Mouse (Mus musculus): ENCODE data around the gene Prpf4b. TPM values are rescaled to one million over a fixed set of nuclear protein-coding genes. Genes with fewer than 3 reads are reported as not detected.
"Not testable (repeated sequence)": the region's sequence is repeated elsewhere in the genome, so short reads cannot be mapped to it uniquely, and the experiment has no call there.

The Prpf4b gene
- polyA plus RNA-seq, 1 experiment from 2014 or later = 84.6 TPM

DNA sequence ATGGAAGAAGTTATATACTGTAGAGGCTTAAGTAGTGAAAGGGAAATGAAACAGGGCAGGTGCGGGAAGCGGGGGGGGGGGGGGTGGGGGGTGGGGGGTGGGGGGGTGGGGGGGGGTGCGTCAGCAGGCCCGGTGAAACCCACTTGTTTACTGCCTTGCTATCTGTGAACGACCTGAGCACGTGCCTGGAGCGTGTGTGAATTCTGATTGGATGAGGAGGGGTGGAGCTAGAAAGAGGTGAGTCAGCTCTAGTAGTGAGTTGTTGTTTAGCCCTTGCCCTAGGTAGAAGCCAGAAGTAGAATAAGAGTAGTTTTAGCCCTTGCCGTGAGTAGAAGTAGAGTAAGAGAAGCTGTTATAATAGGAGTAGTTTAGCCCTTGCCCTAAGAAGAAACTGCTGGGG lies 13.9 kb upstream of the Prpf4b start:
- H3K4me1 ChIP-seq (ENCODE audit: control insufficient read depth, insufficient read depth, low read length); H3K27ac ChIP-seq (replicated peaks; ENCODE audit: low read depth, low read length); H3K4me2 ChIP-seq (ENCODE audit: low read depth, low read length); DNase-seq (ENCODE audit: low spot score); H3K27me3 ChIP-seq (replicated peaks; ENCODE audit: control insufficient read depth, insufficient read depth, low read length); H3K9ac ChIP-seq (ENCODE audit: low read depth, low read length); H3K9me3 ChIP-seq (ENCODE audit: control insufficient read depth, low read length); H3K4me3 ChIP-seq (ENCODE audit: low read depth, low read length); ATAC-seq (ENCODE audit: low read depth); H3K36me3 ChIP-seq (ENCODE audit: control insufficient read depth, insufficient read depth, low read length): not testable (repeated sequence)
- 55% methylated on average over 6 of the region's 8 CpGs for WGBS

DNA sequence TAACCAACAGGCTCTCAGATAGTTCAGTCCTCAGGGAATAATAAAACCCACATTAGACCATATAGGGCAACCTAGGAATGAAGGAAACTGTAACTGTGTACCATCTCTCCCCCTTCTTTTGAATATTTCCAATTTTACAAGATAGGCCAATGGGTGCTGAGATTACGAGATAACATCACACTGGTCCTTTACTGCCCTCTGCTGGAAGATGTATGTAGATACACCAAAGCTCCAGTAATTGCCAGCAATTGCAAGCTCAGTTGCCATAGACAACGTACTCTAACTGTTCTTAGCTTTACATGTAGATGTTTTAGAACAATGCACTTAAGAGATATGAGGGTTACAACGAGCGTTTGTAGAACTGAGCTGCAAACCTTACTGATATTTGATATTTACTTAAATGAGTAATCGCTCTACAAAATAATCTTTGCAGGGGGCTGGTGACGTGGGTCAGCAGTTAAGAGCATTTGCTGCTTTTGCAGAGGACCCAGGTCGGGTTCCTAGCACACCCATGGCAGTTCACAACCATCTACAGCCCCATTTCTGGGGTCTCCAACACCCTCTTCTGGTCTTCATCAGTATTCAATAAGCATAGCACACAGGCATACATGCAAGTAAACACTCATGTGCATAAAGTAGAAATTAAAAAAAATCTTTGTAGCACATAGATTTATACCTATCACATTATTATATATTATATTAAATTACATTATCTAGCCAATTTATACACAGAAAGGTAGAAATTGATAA lies 10.5 kb upstream of the Prpf4b start:
- Histone ChIP-seq H3K4me3 (ENCODE audit: low read depth, low read length) (no peak overlapping the region), H3K4me2 (ENCODE audit: low read depth, low read length) (no peak overlapping the region), H3K27me3 (replicated peaks; ENCODE audit: control insufficient read depth, insufficient read depth, low read length) (no peaks in the 10 kb centered on the region), H3K4me1 (ENCODE audit: control insufficient read depth, insufficient read depth, low read length) (no peaks in the 10 kb centered on the region), H3K9me3 (ENCODE audit: control insufficient read depth, low read length) (no peaks in the 10 kb centered on the region), H3K9ac (ENCODE audit: low read depth, low read length) (no peak overlapping the region), H3K36me3 (ENCODE audit: control insufficient read depth, insufficient read depth, low read length) (no peaks in the 10 kb centered on the region), H3K27ac (replicated peaks; ENCODE audit: low read depth, low read length) (no peak overlapping the region)
- ATAC-seq (ENCODE audit: low read depth) = peak; percentile 74; the same call in 1 of the 2 replicates
- WGBS = 42% methylated on average over 7 of the region's 7 CpGs
- DNase-seq (ENCODE audit: low spot score) = peak; percentile 92

DNA sequence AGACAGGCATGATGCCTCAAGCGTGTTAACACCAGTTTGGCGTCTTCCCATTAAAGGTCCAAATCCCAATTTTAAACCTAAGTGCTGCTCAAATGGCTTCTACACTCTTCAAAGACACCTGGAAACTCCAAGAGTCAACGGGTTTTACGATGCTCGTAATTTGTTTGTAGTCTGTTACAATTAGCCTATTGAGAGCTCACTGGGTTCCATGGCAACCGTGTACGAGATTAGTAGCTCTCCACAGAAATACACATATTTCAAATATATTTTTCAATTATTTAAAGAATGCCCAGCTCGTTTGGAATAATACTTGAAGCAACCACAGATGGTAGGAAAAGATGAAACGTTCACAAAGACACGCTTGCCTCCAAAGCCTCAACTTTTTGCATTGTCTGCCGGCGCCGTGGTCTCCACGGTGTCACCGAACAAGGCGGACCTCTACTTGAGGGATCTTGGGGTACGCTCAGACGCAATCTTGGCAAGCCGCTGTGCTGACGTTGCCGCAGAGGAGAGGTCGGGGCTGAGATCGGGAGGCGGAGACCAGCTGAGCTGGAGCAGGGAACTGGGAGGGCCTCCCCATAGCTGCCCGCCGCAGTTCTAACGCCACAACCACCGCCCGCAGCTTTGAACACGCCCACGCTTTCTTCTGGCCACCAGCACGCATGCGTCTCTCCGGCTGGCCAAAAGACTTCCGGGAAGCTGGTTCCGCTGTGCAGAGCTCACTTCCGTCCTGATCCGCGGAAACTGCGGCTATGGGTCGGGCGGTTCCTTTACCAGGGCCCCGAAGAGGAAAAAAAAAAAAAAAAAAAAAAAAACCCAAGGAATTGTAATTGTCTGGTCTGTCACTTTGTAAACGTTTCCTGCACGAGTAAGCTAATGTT lies 1.1 kb upstream of the Prpf4b start:
- Histone ChIP-seq H3K4me2 (ENCODE audit: low read depth, low read length) (peak overlapping the region; percentile 70), H3K27me3 (replicated peaks; ENCODE audit: control insufficient read depth, insufficient read depth, low read length) (no peaks in the 10 kb centered on the region), H3K4me3 (ENCODE audit: low read depth, low read length) (peak overlapping the region; percentile 83), H3K36me3 (ENCODE audit: control insufficient read depth, insufficient read depth, low read length) (no peaks in the 10 kb centered on the region), H3K27ac (replicated peaks; ENCODE audit: low read depth, low read length) (peak overlapping the region; percentile 97), H3K4me1 (ENCODE audit: control insufficient read depth, insufficient read depth, low read length) (peaks cover 8% of the 10 kb centered on the region), H3K9ac (ENCODE audit: low read depth, low read length) (peak overlapping the region; percentile 95), H3K9me3 (ENCODE audit: control insufficient read depth, low read length) (no peaks in the 10 kb centered on the region)
- peak; percentile 99 for DNase-seq (ENCODE audit: low spot score)
- WGBS = 3% methylated on average over 42 of the region's 45 CpGs
- ATAC-seq (ENCODE audit: low read depth) = peak; percentile 95

DNA sequence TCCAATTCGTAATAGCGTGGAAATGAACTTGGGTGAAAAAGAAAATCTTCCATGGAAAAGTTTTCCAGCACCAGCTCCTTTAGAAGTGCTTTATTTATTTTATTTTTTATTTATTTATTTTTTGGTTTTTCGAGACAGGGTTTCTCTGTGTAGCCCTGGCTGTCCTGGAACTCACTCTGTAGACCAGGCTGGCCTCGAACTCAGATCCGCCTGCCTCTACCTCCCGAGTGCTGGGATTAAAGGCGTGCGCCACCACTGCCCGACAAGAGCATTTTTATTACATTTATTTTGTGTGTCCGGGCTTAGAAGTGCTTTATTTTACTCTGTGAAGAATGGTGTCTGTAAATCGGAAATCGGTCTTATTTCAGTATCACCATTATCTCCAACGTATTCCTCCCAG lies 366 bp upstream of the Prpf4b start:
- 19% methylated on average over 13 of the region's 13 CpGs for WGBS
- H3K27ac ChIP-seq (replicated peaks; ENCODE audit: low read depth, low read length) = peak overlapping the region; percentile 97
- not testable (repeated sequence) for H3K36me3 ChIP-seq (ENCODE audit: control insufficient read depth, insufficient read depth, low read length); DNase-seq (ENCODE audit: low spot score); ATAC-seq (ENCODE audit: low read depth); H3K4me1 ChIP-seq (ENCODE audit: control insufficient read depth, insufficient read depth, low read length); H3K9me3 ChIP-seq (ENCODE audit: control insufficient read depth, low read length); H3K27me3 ChIP-seq (replicated peaks; ENCODE audit: control insufficient read depth, insufficient read depth, low read length)
- peak overlapping the region; percentile 70 for H3K4me2 ChIP-seq (ENCODE audit: low read depth, low read length)
- H3K9ac ChIP-seq (ENCODE audit: low read depth, low read length) = peak overlapping the region; percentile 95
- peak overlapping the region; percentile 83 for H3K4me3 ChIP-seq (ENCODE audit: low read depth, low read length)

DNA sequence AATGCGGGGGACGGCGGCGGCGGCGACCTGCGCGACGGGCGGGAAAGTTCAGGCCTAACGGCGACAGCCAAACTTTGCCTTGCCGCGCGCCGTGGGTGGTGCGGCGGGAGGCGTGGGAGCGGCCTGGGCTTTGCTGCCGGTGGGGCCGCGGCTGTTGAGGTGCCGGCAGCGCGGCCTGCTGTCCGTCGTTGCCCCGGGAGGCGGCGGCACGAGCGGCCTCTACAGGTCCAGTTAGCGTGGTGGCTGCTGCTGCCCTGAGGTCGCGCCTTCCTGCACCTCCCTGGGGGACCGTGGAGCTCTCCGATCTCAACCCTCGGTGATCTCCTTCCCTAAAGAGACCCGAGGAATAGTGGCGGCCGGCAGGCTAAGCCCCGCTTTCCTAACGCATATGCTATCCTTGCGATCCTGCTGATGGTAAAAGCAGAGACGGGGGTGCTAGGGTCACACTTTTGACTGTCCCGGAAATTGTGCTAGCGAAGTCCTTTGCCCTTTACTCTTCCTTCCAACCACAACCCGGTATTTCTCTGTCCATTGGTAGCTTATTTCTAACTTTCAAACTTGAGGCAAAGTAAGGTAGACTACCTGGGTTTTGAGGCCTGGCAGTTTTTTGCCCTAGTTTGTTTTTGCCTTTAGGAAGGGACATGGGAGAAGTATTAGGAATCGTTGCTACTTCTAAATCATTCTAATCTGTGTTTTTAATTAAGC lies 791 bp downstream of the Prpf4b start:
- peak overlapping the region; percentile 97 for H3K27ac ChIP-seq (replicated peaks; ENCODE audit: low read depth, low read length)
- 0% methylated on average over 22 of the region's 50 CpGs for WGBS
- H3K4me3 ChIP-seq (ENCODE audit: low read depth, low read length) = peak overlapping the region; percentile 83
- no peaks in the 10 kb centered on the region for H3K36me3 ChIP-seq (ENCODE audit: control insufficient read depth, insufficient read depth, low read length)
- H3K4me1 ChIP-seq (ENCODE audit: control insufficient read depth, insufficient read depth, low read length) = peaks cover 8% of the 10 kb centered on the region
- H3K9me3 ChIP-seq (ENCODE audit: control insufficient read depth, low read length) = no peaks in the 10 kb centered on the region
- H3K9ac ChIP-seq (ENCODE audit: low read depth, low read length) = peak overlapping the region; percentile 95
- H3K4me2 ChIP-seq (ENCODE audit: low read depth, low read length) = peak overlapping the region; percentile 70
- no peaks in the 10 kb centered on the region for H3K27me3 ChIP-seq (replicated peaks; ENCODE audit: control insufficient read depth, insufficient read depth, low read length)
- DNase-seq (ENCODE audit: low spot score) (peak; percentile 62), ATAC-seq (ENCODE audit: low read depth) (peak; percentile 23)

DNA sequence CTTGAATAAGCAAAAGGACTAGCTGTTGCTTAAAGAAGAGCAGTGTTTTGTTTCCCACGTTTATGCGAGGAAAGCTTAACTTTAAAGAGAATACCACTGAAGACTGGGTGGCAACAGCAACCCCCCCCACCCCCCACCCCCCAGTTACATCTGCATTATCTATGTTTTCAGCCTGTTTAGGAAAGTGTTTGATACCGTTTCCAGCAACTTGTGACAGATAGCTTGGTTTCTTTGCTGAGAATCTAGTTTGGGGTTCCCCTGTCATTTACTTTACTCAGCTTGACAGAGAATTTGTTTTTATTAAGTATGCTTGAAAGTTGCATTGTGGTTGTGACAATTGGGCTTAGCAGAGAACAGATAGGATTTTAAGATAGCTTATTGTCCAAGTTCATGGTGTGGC lies 1.4 kb downstream of the Prpf4b start:
- Histone ChIP-seq H3K9me3 (ENCODE audit: control insufficient read depth, low read length) (no peaks in the 10 kb centered on the region), H3K27ac (replicated peaks; ENCODE audit: low read depth, low read length) (no peak overlapping the region), H3K4me1 (ENCODE audit: control insufficient read depth, insufficient read depth, low read length) (peaks cover 8% of the 10 kb centered on the region), H3K36me3 (ENCODE audit: control insufficient read depth, insufficient read depth, low read length) (0 out of 2 replicates have a peak, but pooled peaks cover 3% of the 10 kb centered on the region), H3K4me3 (ENCODE audit: low read depth, low read length) (peak overlapping the region; percentile 83), H3K27me3 (replicated peaks; ENCODE audit: control insufficient read depth, insufficient read depth, low read length) (no peaks in the 10 kb centered on the region), H3K4me2 (ENCODE audit: low read depth, low read length) (peak overlapping the region; percentile 70), H3K9ac (ENCODE audit: low read depth, low read length) (peak overlapping the region; percentile 95)
- 6% methylated on average over 3 of the region's 3 CpGs for WGBS
- no peak for ATAC-seq (ENCODE audit: low read depth)
- DNase-seq (ENCODE audit: low spot score) = no peak

DNA sequence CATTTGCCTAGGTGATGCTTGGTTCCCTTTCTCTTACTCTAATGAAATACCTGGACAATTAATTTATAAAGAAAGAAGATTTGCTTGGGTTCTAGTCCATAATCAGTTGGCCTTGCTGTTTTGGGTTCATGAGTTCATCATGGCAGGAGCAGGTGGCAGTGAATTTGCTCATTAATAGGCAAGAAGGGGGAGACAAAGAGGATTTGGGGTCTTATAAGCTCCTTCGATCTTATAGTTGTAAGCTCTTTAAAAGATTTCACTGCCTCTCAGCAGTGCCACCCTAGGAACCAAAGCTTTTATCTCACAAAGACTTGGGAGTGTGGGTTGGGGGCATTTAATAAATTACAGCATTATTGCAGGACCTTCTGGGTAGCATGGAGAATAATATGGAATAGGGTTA lies 17.8 kb downstream of the Prpf4b start:
- peaks cover 96% of the 10 kb centered on the region for H3K36me3 ChIP-seq (ENCODE audit: control insufficient read depth, insufficient read depth, low read length)
- DNase-seq (ENCODE audit: low spot score) (no peak), ATAC-seq (ENCODE audit: low read depth) (no peak)
- H3K9ac ChIP-seq (ENCODE audit: low read depth, low read length) = no peak overlapping the region
- H3K4me1 ChIP-seq (ENCODE audit: control insufficient read depth, insufficient read depth, low read length) = no peaks in the 10 kb centered on the region
- H3K4me2 ChIP-seq (ENCODE audit: low read depth, low read length) = no peak overlapping the region
- H3K9me3 ChIP-seq (ENCODE audit: control insufficient read depth, low read length) = no peaks in the 10 kb centered on the region
- H3K27ac ChIP-seq (replicated peaks; ENCODE audit: low read depth, low read length) = no peak overlapping the region
- 96% methylated on average over 1 of the region's 1 CpGs for WGBS
- H3K27me3 ChIP-seq (replicated peaks; ENCODE audit: control insufficient read depth, insufficient read depth, low read length) = no peaks in the 10 kb centered on the region
- no peak overlapping the region for H3K4me3 ChIP-seq (ENCODE audit: low read depth, low read length)

DNA sequence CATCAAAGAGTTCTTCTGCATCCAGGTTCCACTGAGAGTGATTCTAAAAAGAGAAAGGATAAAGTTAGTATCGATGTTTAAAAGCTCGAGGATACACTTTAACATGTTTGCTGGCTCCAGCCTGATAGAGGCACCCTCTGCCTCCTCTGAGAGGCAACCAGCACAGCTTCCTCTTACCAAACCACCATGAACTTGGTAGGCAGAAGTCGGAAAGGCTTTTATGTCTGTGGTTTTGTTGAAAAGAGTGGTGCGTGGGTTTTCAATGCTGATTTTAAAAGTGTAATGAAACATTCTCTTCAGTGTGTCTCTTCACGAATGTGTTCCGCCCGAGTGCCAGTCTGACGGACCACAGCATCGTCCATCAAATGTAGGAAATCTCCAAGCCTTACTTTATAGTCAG lies 39.5 kb downstream of the Prpf4b start:
- Histone ChIP-seq H3K4me3 (ENCODE audit: low read depth, low read length) (no peak overlapping the region), H3K4me1 (ENCODE audit: control insufficient read depth, insufficient read depth, low read length) (peaks cover 6% of the 10 kb centered on the region), H3K4me2 (ENCODE audit: low read depth, low read length) (no peak overlapping the region), H3K9ac (ENCODE audit: low read depth, low read length) (no peak overlapping the region), H3K36me3 (ENCODE audit: control insufficient read depth, insufficient read depth, low read length) (no peaks in the 10 kb centered on the region), H3K9me3 (ENCODE audit: control insufficient read depth, low read length) (no peaks in the 10 kb centered on the region), H3K27ac (replicated peaks; ENCODE audit: low read depth, low read length) (no peak overlapping the region), H3K27me3 (replicated peaks; ENCODE audit: control insufficient read depth, insufficient read depth, low read length) (no peaks in the 10 kb centered on the region)
- WGBS = 76% methylated on average over 9 of the region's 9 CpGs
- DNase-seq (ENCODE audit: low spot score) (no peak), ATAC-seq (ENCODE audit: low read depth) (no peak)

All from embryonic facial prominence, embryonic 14.5 days (tissue).